Mouse (Mus musculus): ENCODE data around the gene Cd300ld5. TPM values are rescaled to one million over a fixed set of nuclear protein-coding genes. Genes with fewer than 3 reads are reported as not detected.
"Not testable (repeated sequence)": the region's sequence is repeated elsewhere in the genome, so short reads cannot be mapped to it uniquely, and the experiment has no call there.

The Cd300ld5 gene
- total RNA-seq, 4 experiments from 2014 or later, result 0.29 to 2.7 (median 0.77) TPM; not detected in 1

DNA sequence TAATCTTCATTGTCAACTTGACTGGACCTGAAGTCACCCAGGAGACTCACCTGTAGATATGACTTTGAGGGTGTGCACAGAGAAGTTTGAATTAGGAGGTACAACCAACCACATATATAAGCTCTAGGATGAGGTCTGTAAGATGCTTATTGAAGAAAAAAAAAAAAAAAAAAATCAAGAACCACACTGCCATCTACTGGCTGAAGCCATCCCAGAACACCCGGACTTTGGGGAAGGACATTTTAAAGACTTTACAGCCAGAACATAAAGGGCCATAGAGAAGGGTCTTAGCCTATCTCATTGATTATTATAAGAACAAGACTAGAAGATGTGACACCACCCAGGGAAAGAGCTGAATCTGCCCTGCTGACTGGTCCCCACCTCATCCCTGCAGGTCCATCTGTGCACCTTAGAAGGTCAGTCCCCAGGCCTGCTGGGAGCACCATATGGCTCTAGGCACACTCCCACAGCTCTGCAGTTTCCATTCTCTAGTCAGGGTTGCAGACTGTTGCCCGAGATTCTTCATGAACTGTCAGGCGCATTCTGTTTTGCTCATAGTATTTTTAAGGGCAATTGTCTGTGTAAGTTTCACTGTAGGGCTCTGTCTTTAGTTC, 11.8 kb upstream of the Cd300ld5 start:
- no peak for DNase-seq (ENCODE audit: low spot score in 2 of 2)

DNA sequence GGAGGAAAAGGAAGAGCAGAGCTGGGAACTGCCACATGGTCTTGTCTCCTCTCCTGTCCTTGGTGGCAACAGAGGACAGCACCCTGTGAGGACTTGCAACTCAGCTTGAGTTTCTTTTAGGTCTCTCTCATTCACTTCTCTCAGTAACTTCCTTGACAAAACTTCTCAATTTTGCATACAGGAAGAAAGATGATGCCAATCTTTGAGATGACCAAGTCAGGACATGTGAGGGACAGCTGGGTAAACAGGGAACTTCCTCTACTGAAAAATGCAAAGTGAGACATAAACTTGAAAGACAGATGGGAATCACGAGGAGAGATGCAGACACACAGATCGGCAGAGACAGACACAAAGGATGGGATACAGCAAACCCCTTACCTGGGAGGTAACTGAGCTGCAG, 10.7 kb upstream of the Cd300ld5 start, which contains the start of gene Cd300ld3:
TSS of gene Cd300ld3 (minus strand) at position 151 of the 400 bp plus-strand sequence.
- no peak for DNase-seq (ENCODE audit: low spot score in 2 of 2)

DNA sequence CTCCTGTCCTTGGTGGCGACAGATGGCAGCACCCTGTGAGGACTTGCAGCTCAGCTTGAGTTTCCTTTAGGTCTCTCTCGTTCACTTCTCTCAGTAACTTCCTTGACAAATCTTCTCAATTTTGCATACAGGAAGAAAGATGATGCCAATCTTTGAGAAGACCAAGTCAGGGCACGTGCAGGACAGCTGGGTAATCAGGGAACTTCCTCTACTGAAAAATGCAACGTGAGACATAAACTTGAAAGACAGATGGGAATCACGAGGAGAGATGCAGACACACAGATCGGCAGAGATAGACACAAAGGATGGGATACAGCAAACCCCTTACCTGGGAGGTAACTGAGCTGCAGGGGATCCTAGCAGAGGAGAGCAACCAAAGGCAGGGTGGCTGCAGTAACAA, 10.7 kb downstream of the Cd300ld5 start, which contains the start of gene Cd300ld4:
TSS of gene Cd300ld4 (minus strand) at position 101 of the 400 bp plus-strand sequence.
- not testable (repeated sequence) for DNase-seq (ENCODE audit: low spot score in 2 of 2)

DNA sequence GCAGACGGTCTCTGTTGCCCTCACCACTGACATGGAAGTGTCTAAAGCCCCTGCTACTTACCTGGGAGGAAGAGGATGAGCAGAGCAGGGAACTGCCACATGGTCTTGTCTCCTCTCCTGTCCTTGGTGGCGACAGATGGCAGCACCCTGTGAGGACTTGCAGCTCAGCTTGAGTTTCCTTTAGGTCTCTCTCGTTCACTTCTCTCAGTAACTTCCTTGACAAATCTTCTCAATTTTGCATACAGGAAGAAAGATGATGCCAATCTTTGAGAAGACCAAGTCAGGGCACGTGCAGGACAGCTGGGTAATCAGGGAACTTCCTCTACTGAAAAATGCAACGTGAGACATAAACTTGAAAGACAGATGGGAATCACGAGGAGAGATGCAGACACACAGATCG, 21.5 kb downstream of the Cd300ld5 start, which contains the start of gene Cd300ld2:
TSS of gene Cd300ld2 (minus strand) at position 101 of the 400 bp plus-strand sequence.
- DNase-seq (ENCODE audit: low spot score in 2 of 2), result not testable (repeated sequence)

DNA sequence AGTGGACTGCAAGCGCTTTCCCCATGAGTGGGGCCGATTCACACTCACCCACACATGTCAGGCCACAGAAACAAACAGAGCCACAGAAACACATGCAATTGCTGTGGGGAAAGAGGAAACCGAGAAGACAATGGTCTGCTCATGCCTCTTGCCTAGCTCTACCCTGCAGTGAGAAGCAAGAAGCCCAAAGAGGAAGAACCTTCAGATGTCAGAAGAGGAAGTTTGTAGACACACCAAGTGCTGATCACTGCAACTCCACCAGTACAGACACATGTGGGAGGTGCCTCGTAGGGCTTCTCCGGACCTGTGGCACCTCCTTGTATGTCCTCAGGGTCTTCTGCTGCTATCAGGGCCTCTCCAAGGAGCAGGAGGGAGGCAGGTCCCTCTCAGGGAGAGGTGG, 33.5 kb downstream of the Cd300ld5 start:
- DNase-seq (ENCODE audit: low spot score in 2 of 2), result no peak

DNA sequence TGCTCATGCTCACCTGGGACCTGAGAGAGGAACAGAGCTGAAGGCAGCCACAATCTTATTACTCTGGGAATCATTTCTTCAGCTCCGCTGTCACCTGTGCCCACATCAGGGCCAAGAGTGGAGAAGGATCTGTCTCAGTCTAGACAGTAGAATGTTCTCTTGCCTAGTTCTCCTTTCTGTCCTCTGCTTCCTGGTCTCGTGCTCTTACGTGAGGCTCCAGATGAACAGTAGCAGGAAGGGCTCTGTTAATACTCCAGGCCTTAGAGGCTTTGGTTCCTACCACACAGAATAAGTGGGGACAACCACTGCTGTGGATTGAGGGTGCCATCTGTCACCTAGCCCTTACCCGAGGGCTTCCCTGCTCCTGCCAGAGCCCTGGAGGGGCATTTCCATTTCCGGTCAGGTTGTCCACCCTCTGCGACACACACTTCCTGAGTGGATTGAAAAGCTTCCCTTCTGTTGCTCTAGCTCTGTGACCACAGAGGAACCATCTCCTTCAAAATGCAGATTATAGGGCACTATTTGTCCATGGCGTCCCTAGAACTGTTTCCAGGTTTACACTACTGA, 36.0 kb downstream of the Cd300ld5 start, which contains the start of gene Cd300c2:
TSS of gene Cd300c2 (minus strand) at position 407 of the 567 bp plus-strand sequence.
- DNase-seq (ENCODE audit: low spot score in 2 of 2), result no peak

DNA sequence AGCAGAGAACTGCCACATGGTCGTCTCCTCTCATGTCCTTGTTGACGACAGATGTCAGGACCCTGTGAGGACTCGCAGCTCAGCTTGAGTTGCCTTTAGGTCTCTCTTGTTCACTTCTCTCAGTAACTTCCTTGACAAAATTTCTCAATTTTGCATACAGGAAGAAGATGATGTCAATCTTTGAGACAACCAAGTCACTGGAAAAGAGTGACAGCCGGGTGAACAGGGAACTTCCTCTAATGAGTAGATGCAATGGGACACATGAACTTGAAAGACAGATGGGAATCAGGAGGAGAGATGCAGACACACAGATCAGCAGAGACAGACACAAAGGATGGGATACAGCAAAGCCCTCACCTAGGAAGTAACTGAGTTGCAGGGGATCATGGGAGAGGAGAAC, 47.8 kb downstream of the Cd300ld5 start, which contains the start of gene Cd300ld:
TSS of gene Cd300ld (minus strand) at position 130 of the 400 bp plus-strand sequence.
- no peak for DNase-seq (ENCODE audit: low spot score in 2 of 2)

DNA sequence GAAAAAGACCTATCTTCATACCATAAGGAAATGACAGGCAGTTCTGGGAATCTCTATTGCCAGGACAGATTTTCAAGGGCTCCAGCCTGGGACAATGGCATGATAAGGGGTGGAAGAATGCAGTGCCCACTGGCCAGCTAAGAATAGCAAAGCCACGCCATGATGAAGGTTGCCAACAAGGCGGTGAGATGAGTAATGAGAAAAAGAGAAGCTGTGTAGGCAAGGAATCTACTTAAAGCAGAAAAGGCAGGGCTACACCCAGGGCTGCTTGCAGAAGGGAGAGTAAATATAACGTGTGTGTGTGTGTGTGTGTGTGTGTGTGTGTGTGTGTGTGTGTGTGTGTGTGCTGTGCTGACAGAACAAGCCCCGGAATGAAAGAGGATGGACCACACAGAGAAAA, 55.7 kb downstream of the Cd300ld5 start:
- DNase-seq (ENCODE audit: low spot score in 2 of 2), result no peak

Other genes with a start within 250 kb of the Cd300ld5 start
- not detected for gene Btbd17, start 241.8 kb downstream of the Cd300ld5 start, total RNA-seq (2022)
- not detected for gene Gpr142, start 238.8 kb downstream of the Cd300ld5 start, total RNA-seq (2022)
- 10 to 100 TPM; 31.9 to 49.5 (median 39.2) TPM for gene Gprc5c, start 186.6 kb downstream of the Cd300ld5 start, total RNA-seq (2022)
- gene Cd300a, start 147.7 kb downstream of the Cd300ld5 start, total RNA-seq (2022), result under 1 TPM; 0.29 to 0.54 (median 0.34) TPM
- gene Cd300lb, start 103.4 kb downstream of the Cd300ld5 start, total RNA-seq (2022), result under 1 TPM; 0.12 to 0.17 (median 0.16) TPM
- not detected for gene Cd300c, start 68.6 kb downstream of the Cd300ld5 start, total RNA-seq (2022)
- under 1 TPM; 0.10 to 0.34 (median 0.21) TPM for gene Cd300ld, start 47.8 kb downstream of the Cd300ld5 start, total RNA-seq (2022)
- under 1 TPM in 1 of 4 experiments, not detected in 3; 0.27 TPM for gene Cd300c2, start 35.9 kb downstream of the Cd300ld5 start, total RNA-seq (2022)
- gene Cd300ld2, start 21.6 kb downstream of the Cd300ld5 start, total RNA-seq (2022), result not detected
- gene Cd300ld4, start 10.8 kb downstream of the Cd300ld5 start, total RNA-seq (2022), result under 1 TPM in 1 of 4 experiments, not detected in 3; 0.74 TPM
- gene Cd300ld3, start 10.6 kb upstream of the Cd300ld5 start, total RNA-seq (2022), result 1 to 10 TPM in 2 of 4 experiments, under 1 TPM in 2; 0.29 to 2.9 (median 1.2) TPM
- gene Cd300e, start 24.4 kb upstream of the Cd300ld5 start, total RNA-seq (2022), result under 1 TPM in 1 of 4 experiments, not detected in 3; 0.13 TPM
- gene Rab37, start 53.7 kb upstream of the Cd300ld5 start, total RNA-seq (2022), result under 1 TPM in 2 of 4 experiments, not detected in 2; 0.13 to 0.15 TPM
- gene Cd300lf, start 96.2 kb upstream of the Cd300ld5 start, total RNA-seq (2022), result under 1 TPM in 1 of 4 experiments, not detected in 3; 0.07 TPM
- gene Slc9a3r1, start 125.6 kb upstream of the Cd300ld5 start, total RNA-seq (2022), result 1 to 10 TPM; 1.3 to 2.0 (median 1.5) TPM
- gene Tmem104, start 149.7 kb upstream of the Cd300ld5 start, total RNA-seq (2022), result 1 to 10 TPM; 4.3 to 7.2 (median 6.3) TPM
- gene Nat9, start 150.1 kb upstream of the Cd300ld5 start, total RNA-seq (2022), result 10 to 100 TPM; 13.3 to 16.6 (median 15.8) TPM
- gene Grin2c, start 229.5 kb upstream of the Cd300ld5 start, total RNA-seq (2022), result under 1 TPM; 0.05 to 0.16 (median 0.14) TPM
- gene Fdxr, start 239.3 kb upstream of the Cd300ld5 start, total RNA-seq (2022), result 1 to 10 TPM; 2.4 to 4.1 (median 2.7) TPM